Mouse (Mus musculus) ES-E14 (cell line): ENCODE data around the gene Cdh5. TPM values are rescaled to one million over a fixed set of nuclear protein-coding genes. Genes with fewer than 3 reads are reported as not detected.

Source experiments
- DNase-seq: peaks from one replicate; pipeline ENCODE4 v3.0.0-alpha.2; 2013; ENCODE audit warnings: low read depth, low spot score
- H3K27ac ChIP-seq: 2 replicates; pipeline ENCODE4 v1.5.1; 2012; ENCODE audit warnings: low read depth, mild to moderate bottlenecking, low read length, moderate library complexity, mixed read lengths; ENCODE audit not compliant: poor library complexity, insufficient read depth, severe bottlenecking
- H3K36me3 ChIP-seq: 2 replicates; pipeline ENCODE4 v1.6.1; 2012; ENCODE audit warnings: mild to moderate bottlenecking, low read length, moderate library complexity, mixed read lengths; ENCODE audit not compliant: control insufficient read depth, poor library complexity, insufficient read depth, severe bottlenecking
- H3K4me1 ChIP-seq, 2 experiments: fragments of 150-350 bp in 1 of 2; sonication (generic) in 1 of 2; 2 replicates each; pipeline ENCODE4 v1.6.1; 2012; ENCODE audit warnings: low read length in 2 of 2, mild to moderate bottlenecking in 1 of 2, mixed read lengths in 1 of 2; ENCODE audit not compliant: control insufficient read depth in 2 of 2, insufficient read depth in 2 of 2, poor library complexity in 1 of 2
- H3K4me3 ChIP-seq, 2 experiments: fragments of 150-350 bp in 1 of 2; sonication (generic) in 1 of 2; 2 replicates each; pipeline ENCODE4 v1.5.1; 2012; ENCODE audit warnings: low read length in 2 of 2, low read depth in 1 of 2, mild to moderate bottlenecking in 1 of 2, mixed read lengths in 1 of 2; ENCODE audit not compliant: insufficient read depth in 1 of 2, poor library complexity in 1 of 2, severe bottlenecking in 1 of 2
- H3K9ac ChIP-seq: 2 replicates; pipeline ENCODE4 v1.6.1; 2012; ENCODE audit warnings: low read depth, mild to moderate bottlenecking, low read length, mixed read lengths; ENCODE audit not compliant: poor library complexity, insufficient read depth, severe bottlenecking
- H3K9me3 ChIP-seq: fragments of 150-350 bp; sonication (generic); 2 replicates; pipeline ENCODE4 v1.6.1; 2012; ENCODE audit warnings: low read depth, mild to moderate bottlenecking, low read length; ENCODE audit not compliant: control insufficient read depth, insufficient read depth
- CHD2 ChIP-seq: IDR thresholded peaks from 2 replicates; pipeline ENCODE4 v1.6.1; 2014; ENCODE audit warnings: mild to moderate bottlenecking, low read depth, low read length, inconsistent platforms
- HCFC1 ChIP-seq: IDR thresholded peaks from 2 replicates; pipeline ENCODE4 v1.6.1; 2012; ENCODE audit warnings: low read length, inconsistent platforms, borderline replicate concordance; ENCODE audit not compliant: insufficient read depth
- MAFK ChIP-seq: IDR thresholded peaks from 2 replicates; pipeline ENCODE4 v1.6.1; 2014; ENCODE audit warnings: mild to moderate bottlenecking, low read depth, low read length, inconsistent platforms; ENCODE audit not compliant: insufficient read depth
- ZC3H11A ChIP-seq: IDR thresholded peaks from 2 replicates; pipeline ENCODE4 v1.6.1; 2012; ENCODE audit warnings: low read depth, mild to moderate bottlenecking, inconsistent platforms, low read length, borderline replicate concordance
- ZNF384 ChIP-seq: IDR thresholded peaks from 2 replicates; pipeline ENCODE4 v1.6.1; 2012; ENCODE audit warnings: low read depth, low read length, inconsistent platforms
- in situ Hi-C, 2 experiments: fragments of 600-800 bp; cut with MboI; formaldehyde crosslinking; loops; one replicate each; pipeline ENCODE4 v1.15.1; 2025; ENCODE audit warnings: low sequenced_read_pairs in 2 of 2, inconsistent platforms in 1 of 2; ENCODE audit not compliant: unreplicated experiment in 2 of 2
- total RNA-seq: library from RNA; depleted of rRNA; stranded (reverse); fragments of 300-350 nt; gene quantifications from 2 replicates; pipeline ENCODE4 v1.2.3, GENCODE M21; 2012

The Cdh5 gene
- total RNA-seq, 1 experiment, result 2.0 TPM

DNA sequence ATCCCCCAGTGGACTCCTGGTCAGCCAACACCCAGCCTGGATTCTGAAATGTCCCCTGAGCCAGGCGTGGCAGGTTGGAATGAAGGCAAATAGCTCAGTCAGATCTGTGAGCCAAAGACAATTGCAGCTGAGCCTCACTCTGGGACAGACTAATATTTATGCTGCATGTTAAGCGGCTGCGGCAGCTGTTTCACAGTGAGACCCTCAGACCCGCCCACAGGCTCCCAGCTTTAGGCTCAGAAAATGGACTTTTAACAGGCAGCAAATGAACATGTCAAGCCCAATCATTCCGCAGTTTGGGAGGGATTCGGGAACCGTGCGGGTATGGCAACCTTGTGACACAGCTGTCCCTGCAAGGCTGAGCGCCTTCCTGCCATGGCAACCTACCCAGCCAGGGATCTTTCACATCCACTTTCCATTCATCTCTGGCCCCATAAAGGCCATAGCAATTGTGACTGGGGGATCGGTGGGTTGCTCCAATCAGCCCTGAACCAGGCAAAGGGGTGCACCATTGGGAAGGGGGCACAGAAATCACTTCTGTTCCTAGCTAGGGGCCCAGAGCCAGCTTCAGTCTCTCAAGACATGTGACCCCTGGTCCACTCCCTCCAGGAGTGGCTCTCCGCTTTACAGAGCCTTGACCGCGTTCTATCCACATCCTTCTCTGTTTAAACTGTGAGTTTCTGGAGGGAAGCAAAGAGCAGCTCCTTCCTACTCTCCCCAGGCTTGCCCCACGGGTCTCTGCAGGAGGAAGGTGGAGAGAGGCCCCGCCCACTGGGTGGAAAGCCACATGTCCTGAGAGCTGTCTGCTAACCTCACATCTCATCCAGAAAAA, 39.2 kb upstream of the Cdh5 start:
- peak overlapping the region in 1 of 2 experiments; percentile 26; a peak in 1 of 4 replicates for H3K4me3 ChIP-seq
- no peak overlapping the region for H3K9ac ChIP-seq
- no peak for TF ChIP-seq MAFK
- no peaks in the 10 kb centered on the region for H3K36me3 ChIP-seq
- no peak overlapping the region for H3K27ac ChIP-seq
- H3K9me3 ChIP-seq, result no peaks in the 10 kb centered on the region
- in situ Hi-C loops, result no loop called here
- DNase-seq, result no peak
- peaks cover 0 to 3% of the 10 kb centered on the region in 2 experiments; a peak in 1 of 4 replicates for H3K4me1 ChIP-seq

DNA sequence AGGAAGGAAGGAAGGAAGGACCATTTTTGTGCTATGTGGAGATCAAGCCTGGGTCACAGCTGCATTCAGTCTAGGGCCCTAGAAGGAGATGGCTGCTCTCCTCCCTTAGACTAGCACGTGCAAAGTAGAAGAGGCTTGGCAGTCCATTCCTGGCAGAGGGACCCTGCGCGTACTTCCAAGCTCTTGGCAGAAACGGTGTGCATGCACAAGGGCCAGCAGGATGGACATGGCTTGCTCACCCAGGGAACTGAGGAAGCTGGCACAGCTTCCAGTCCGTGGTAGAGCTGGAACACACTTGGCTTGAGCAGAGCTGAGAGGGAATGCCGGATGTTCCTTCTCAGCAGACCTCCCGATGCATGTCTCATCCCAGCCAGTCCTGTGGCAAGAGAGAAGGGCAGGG, 36.2 kb upstream of the Cdh5 start:
- DNase-seq, result no peak
- H3K36me3 ChIP-seq, result no peaks in the 10 kb centered on the region
- H3K9ac ChIP-seq, result no peak overlapping the region
- TF ChIP-seq MAFK (no peak), ZC3H11A (no peak), ZNF384 (no peak)
- no peak overlapping the region for H3K27ac ChIP-seq
- H3K4me1 ChIP-seq, result peaks cover 2 to 7% of the 10 kb centered on the region in 2 experiments; a peak in 1 of 4 replicates
- in situ Hi-C loops, result no loop called here
- H3K4me3 ChIP-seq, result no peak overlapping the region
- no peaks in the 10 kb centered on the region for H3K9me3 ChIP-seq

DNA sequence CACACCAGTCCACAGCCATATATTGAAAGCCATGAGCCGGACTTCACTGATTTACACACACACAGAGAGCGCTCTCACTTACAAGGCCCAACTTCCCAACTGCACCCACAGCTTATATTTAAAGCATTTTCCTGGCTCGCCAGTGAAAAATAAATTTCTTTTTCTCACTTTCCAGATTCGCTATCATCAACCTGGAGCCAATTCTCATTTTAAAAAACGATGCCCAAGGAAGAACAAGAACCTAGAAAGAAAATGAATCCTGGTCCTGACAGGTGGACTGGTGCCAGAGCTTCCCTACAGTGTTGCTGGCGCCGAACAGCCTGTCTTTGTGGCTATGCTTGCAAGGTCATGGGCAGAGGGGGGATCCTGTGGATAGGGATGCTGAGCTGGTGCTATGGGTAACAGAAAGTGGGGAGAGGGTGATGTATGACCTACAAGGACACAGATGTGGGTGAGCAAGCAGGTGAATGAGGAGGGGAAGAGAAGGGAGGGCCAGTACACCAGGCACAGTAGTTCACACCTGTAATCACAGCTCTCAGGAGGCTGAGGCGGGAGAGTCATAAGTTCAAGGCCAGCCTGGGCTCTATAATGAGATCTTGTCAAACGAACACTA, 35.4 kb upstream of the Cdh5 start:
- H3K4me3 ChIP-seq, result no peak overlapping the region
- in situ Hi-C loops, result no loop called here
- no peaks in the 10 kb centered on the region for H3K9me3 ChIP-seq
- H3K4me1 ChIP-seq, result peaks cover 2 to 7% of the 10 kb centered on the region in 2 experiments; a peak in 1 of 4 replicates
- H3K9ac ChIP-seq, result no peak overlapping the region
- no peak for DNase-seq
- TF ChIP-seq ZC3H11A (no peak), MAFK (no peak), CHD2 (no peak), ZNF384 (no peak), HCFC1 (no peak)
- H3K36me3 ChIP-seq, result no peaks in the 10 kb centered on the region
- H3K27ac ChIP-seq, result no peak overlapping the region

DNA sequence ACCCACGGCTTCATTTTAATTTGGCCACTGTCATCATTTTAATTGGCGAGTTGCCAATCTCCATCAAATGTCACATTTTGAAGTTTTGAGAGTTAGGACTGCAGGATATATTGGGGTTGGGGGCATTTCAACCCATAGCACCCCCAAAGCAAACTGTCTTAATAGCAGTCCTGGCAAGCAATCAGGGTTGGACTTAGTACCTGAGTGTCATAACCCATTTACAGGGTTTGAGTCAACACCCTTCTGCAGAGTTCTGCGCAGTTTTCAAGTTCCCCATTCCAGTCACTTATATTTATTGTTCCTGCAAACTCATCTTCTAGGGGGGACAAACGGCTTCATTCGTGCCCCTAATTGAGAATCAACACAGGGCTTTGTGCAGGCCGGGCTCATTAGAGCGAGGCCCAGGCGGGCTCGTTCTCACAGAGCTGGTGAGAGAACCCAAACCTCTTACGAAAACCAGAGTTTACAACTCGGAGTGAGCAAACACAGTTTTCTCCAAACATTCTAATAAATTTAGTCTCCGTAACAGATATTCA, 34.0 kb upstream of the Cdh5 start:
- in situ Hi-C loops, result no loop called here
- H3K27ac ChIP-seq, result no peak overlapping the region
- no peaks in the 10 kb centered on the region for H3K9me3 ChIP-seq
- no peak for DNase-seq
- TF ChIP-seq HCFC1, result no peak
- no peak for TF ChIP-seq ZNF384
- no peak for TF ChIP-seq CHD2
- TF ChIP-seq MAFK, result no peak
- no peak for TF ChIP-seq ZC3H11A
- H3K9ac ChIP-seq, result no peak overlapping the region
- peaks cover 2 to 3% of the 10 kb centered on the region in 2 experiments; a peak in 1 of 4 replicates for H3K4me1 ChIP-seq
- H3K4me3 ChIP-seq, result no peak overlapping the region
- H3K36me3 ChIP-seq, result no peaks in the 10 kb centered on the region
